Mouse (Mus musculus): ENCODE data around the gene Elf2.

GRCm38 (mm10) chr3:51270069-51270817 is 70.2 kb downstream of the Elf2 start:
- TF ChIP-seq CTCF (IDR thresholded peaks at IDR 0.05; ENCODE audit: low read depth, low read length), result no peak
- no peak for TF ChIP-seq POLR2A (IDR thresholded peaks at IDR 0.05; ENCODE audit: borderline replicate concordance, low read depth, low read length)

Measured in bone marrow macrophage, adult 2 months (primary cell).